Mouse (Mus musculus) thymus, adult 2 months (tissue): ENCODE results near the gene Dcaf17. TPM values are rescaled to one million over a fixed set of nuclear protein-coding genes. Genes with fewer than 3 reads are reported as not detected.

Experiments used
- DNase-seq: peaks from one replicate; pipeline ENCODE4 v3.0.0; 2021
- H3K27ac ChIP-seq: fragments of 200-500 bp; 2 replicates; pipeline ENCODE4 v1.5.1; 2012; ENCODE audit warnings: low read length, control low read depth; ENCODE audit not compliant: control insufficient read depth, insufficient read depth
- H3K27me3 ChIP-seq: fragments of 200-500 bp; 2 replicates; pipeline ENCODE4 v1.6.1; 2012; ENCODE audit warnings: mild to moderate bottlenecking, low read length, moderate library complexity, mixed read lengths; ENCODE audit not compliant: control insufficient read depth, insufficient read depth
- H3K36me3 ChIP-seq: fragments of 200-500 bp; 2 replicates; pipeline ENCODE4 v1.6.1; 2012; ENCODE audit warnings: mild to moderate bottlenecking, low read length, moderate library complexity; ENCODE audit not compliant: control insufficient read depth, insufficient read depth
- H3K4me1 ChIP-seq: fragments of 200-500 bp; replicated peaks from 2 replicates; pipeline ENCODE4 v1.6.1; 2012; ENCODE audit warnings: low read length; ENCODE audit not compliant: control insufficient read depth, insufficient read depth
- H3K4me3 ChIP-seq: fragments of 200-500 bp; 2 replicates; pipeline ENCODE4 v1.5.1; 2012; ENCODE audit warnings: mild to moderate bottlenecking, low read length, control low read depth, moderate library complexity; ENCODE audit not compliant: control insufficient read depth, insufficient read depth
- CTCF ChIP-seq: fragments of 200-500 bp; IDR thresholded peaks from 2 replicates; pipeline ENCODE4 v1.5.1; 2012; ENCODE audit warnings: mild to moderate bottlenecking, control low read depth, low read length, moderate library complexity, borderline replicate concordance; ENCODE audit not compliant: control insufficient read depth, poor library complexity, insufficient read depth; ENCODE audit errors: extremely low read depth
- POLR2A ChIP-seq: fragments of 200-500 bp; IDR thresholded peaks from 2 replicates; pipeline ENCODE4 v1.6.1; 2012; ENCODE audit warnings: mild to moderate bottlenecking, low read length, control low read depth, moderate library complexity; ENCODE audit not compliant: control insufficient read depth, poor library complexity, insufficient read depth; ENCODE audit errors: extremely low read depth
- WGBS: fragments of 180-500 bp; shearing (Covaris S2); methylation state at CpG from one replicate; pipeline ENCODE4 v1.1.7; 2018; 5-methylcytosine and 5-hydroxymethylcytosine counted together
- polyA plus RNA-seq: library from polyadenylated mRNA; depleted of rRNA; stranded (reverse); fragments of >200 nt; gene quantifications from 2 replicates; pipeline ENCODE4 v1.2.3, GENCODE M21; 2012

The Dcaf17 gene
- polyA plus RNA-seq, 1 experiment, result 10.2 TPM

- 25% methylated on average over 4 of the region's 4 CpGs for WGBS
- Histone ChIP-seq H3K27ac (no peak overlapping the region), H3K36me3 (no peaks in the 10 kb centered on the region), H3K4me3 (no peak overlapping the region), H3K27me3 (no peaks in the 10 kb centered on the region), H3K4me1 (peaks cover 23% of the 10 kb centered on the region)
- no peak for DNase-seq
- TF ChIP-seq POLR2A (no peak), CTCF (no peak)
Observed at GRCm38 (mm10) chr2:71033014-71033413, 22.1 kb upstream of the Dcaf17 start.

DNA sequence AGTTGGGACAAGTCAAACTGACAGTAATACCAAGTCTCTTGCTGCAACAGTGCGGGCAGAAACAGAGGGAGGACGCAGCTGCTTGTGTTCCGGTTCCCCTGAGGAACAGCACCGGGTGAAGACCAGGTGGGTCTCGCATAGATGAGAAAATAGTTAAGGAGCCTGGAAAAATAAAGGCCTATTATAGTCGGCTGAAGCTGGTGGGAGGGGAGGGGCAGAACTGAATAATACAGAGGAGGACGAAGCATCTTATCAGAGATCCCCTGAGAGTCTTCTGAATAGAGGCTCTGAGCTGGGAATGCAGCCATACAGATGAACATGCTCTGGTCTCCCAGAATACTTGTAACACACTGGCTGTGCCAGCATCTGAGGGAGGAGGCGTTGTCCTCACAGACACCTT lies 21.1 kb upstream of the Dcaf17 start:
- H3K4me1 ChIP-seq, result peaks cover 23% of the 10 kb centered on the region
- no peak overlapping the region for H3K4me3 ChIP-seq
- DNase-seq, result no peak
- no peaks in the 10 kb centered on the region for H3K36me3 ChIP-seq
- H3K27ac ChIP-seq, result no peak overlapping the region
- TF ChIP-seq POLR2A, result no peak
- no peak for TF ChIP-seq CTCF
- H3K27me3 ChIP-seq, result no peaks in the 10 kb centered on the region
- WGBS, result 86% methylated on average over 8 of the region's 8 CpGs

DNA sequence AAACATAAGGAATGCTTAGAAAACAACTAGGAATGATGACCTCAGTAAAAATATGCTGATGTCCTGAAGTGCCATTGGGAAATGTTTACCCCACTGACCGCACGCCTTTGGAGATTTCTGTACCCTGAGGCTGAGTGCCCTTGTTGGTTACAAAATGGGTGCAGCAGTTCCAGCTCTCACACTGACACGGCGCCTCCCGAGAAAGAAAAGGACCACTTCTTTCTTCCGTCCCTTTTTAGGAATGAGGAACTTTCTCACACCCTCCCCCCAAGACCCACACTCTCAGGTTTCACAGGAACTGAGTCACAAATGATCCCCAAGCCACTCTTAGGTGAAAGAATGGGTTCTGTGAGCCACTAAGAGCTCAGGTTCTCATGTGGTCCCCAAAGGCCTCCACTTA lies 17.7 kb upstream of the Dcaf17 start:
- TF ChIP-seq CTCF, result no peak
- TF ChIP-seq POLR2A, result no peak
- Histone ChIP-seq H3K4me1 (peaks cover 35% of the 10 kb centered on the region), H3K4me3 (no peak overlapping the region), H3K27me3 (no peaks in the 10 kb centered on the region), H3K36me3 (no peaks in the 10 kb centered on the region), H3K27ac (no peak overlapping the region)
- WGBS, result 80% methylated on average over 6 of the region's 6 CpGs
- DNase-seq, result no peak

GRCm38 (mm10) chr2:71039522-71040121 lies 15.5 kb upstream of the Dcaf17 start:
- WGBS, result 73% methylated on average over 11 of the region's 11 CpGs
- TF ChIP-seq POLR2A (no peak), CTCF (0 out of 2 replicates have a peak, but pooled peaks have one; percentile 34)
- Histone ChIP-seq H3K27ac (no peak overlapping the region), H3K36me3 (no peaks in the 10 kb centered on the region), H3K27me3 (no peaks in the 10 kb centered on the region), H3K4me3 (no peak overlapping the region), H3K4me1 (peaks cover 37% of the 10 kb centered on the region)
- DNase-seq, result peak; percentile 59

DNA sequence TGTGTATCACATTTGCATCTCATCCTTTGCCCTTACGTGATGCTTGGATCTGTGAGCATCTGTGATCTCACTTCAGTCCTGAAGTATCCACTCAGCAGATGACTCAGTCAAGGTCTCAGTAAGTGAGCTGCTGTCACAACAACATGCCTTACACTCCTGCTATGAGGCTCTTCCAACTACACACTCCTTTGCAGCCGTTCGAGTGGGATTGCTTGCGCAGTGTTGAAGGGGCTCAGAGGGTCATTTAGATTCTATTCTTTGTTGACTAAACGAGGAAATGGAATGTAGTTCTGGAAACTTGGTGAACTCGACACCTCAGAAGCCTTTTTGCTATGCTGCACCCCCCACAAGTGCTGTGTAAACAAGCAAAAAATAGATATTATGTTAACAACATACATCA lies 9.0 kb upstream of the Dcaf17 start:
- no peak for DNase-seq
- TF ChIP-seq CTCF (no peak), POLR2A (no peak)
- Histone ChIP-seq H3K27me3 (no peaks in the 10 kb centered on the region), H3K27ac (peak overlapping the region; percentile 87), H3K36me3 (no peaks in the 10 kb centered on the region), H3K4me3 (peak overlapping the region; percentile 22), H3K4me1 (peaks cover 45% of the 10 kb centered on the region)
- WGBS, result 48% methylated on average over 6 of the region's 6 CpGs

- no peaks in the 10 kb centered on the region for H3K27me3 ChIP-seq
- H3K4me1 ChIP-seq, result peaks cover 40% of the 10 kb centered on the region
- 9% methylated on average over 6 of the region's 6 CpGs for WGBS
- peak overlapping the region; percentile 40; the same call in 1 of the 2 replicates for H3K4me3 ChIP-seq
- TF ChIP-seq POLR2A (no peak), CTCF (no peak)
- peak; percentile 61 for DNase-seq
- peak overlapping the region; percentile 72 for H3K27ac ChIP-seq
- no peaks in the 10 kb centered on the region for H3K36me3 ChIP-seq
Observed at GRCm38 (mm10) chr2:71046751-71047320, 8.3 kb upstream of the Dcaf17 start.
